Mouse (Mus musculus) liver, embryonic 14.5 days (tissue): ENCODE measurements around the gene Hspb11.

ENCODE experiments used
- CTCF ChIP-seq: IDR thresholded peaks from 2 replicates; pipeline ENCODE4 v1.5.1; 2016; ENCODE audit warnings: antibody characterized with exemption, low read depth, control low read depth
- EP300 ChIP-seq: IDR thresholded peaks from 2 replicates; pipeline ENCODE4 v1.6.1; 2016; ENCODE audit warnings: antibody characterized with exemption, low read depth

GRCm38 (mm10) chr4:107252522-107252921 is 871 bp upstream of the Hspb11 start:
- no peak for TF ChIP-seq CTCF
- no peak for TF ChIP-seq EP300
